Mouse (Mus musculus) macrophage (primary cell): ENCODE data around the gene Prodh2. TPM values are rescaled to one million over a fixed set of nuclear protein-coding genes. Genes with fewer than 3 reads are reported as not detected.

Experiments used
- H3K27ac ChIP-seq: fragments of 350-480 bp; formaldehyde crosslinking; 2 replicates; pipeline ENCODE4 v1.9.0; 2021
- H3K36me3 ChIP-seq: fragments of 350-480 bp; formaldehyde crosslinking; 2 replicates; pipeline ENCODE4 v1.9.0; 2021; ENCODE audit errors: inconsistent target
- H3K4me3 ChIP-seq: fragments of 350-480 bp; formaldehyde crosslinking; 2 replicates; pipeline ENCODE4 v1.9.0; 2021; ENCODE audit errors: inconsistent target
- H3K79me2 ChIP-seq: fragments of 350-480 bp; formaldehyde crosslinking; 2 replicates; pipeline ENCODE4 v1.9.0; 2021; ENCODE audit errors: inconsistent target
- WGBS: methylation state at CpG from one replicate; pipeline ENCODE4 v1.1.7; 2026; ENCODE audit warnings: inconsistent platforms; ENCODE audit not compliant: missing documents; 5-methylcytosine and 5-hydroxymethylcytosine counted together
- polyA plus RNA-seq: library from polyadenylated mRNA; stranded (reverse); fragments of 250-400 nt; gene quantifications from 3 replicates; pipeline ENCODE4 v1.2.4, GENCODE M21; 2018; ENCODE audit warnings: inconsistent platforms

The Prodh2 gene
- polyA plus RNA-seq, 1 experiment from 2014 or later = not detected

DNA sequence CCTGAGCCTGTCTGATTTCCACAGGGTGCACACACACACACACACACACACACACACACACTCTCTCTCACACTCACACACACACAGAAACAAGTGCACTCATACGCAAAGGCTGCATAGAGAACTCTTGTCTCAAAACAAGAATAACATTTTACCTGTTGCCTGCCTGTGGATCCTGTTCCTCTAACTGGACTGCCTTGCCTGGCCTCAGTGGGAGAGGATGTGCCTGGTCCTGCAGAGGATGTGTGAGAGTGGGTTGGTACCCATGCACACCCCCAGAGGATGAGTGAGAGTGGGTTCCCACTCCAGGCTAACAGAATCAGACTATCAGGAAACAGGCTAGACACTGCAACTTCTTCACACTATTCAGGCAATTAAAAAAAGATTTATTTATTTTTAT is 57.2 kb downstream of the Prodh2 start:
- WGBS = 91% methylated on average over 1 of the region's 1 CpGs
- no peak overlapping the region for H3K4me3 ChIP-seq

GRCm38 (mm10) chr7:30551445-30552101 is 58.2 kb downstream of the Prodh2 start:
- peaks cover 19% of the 10 kb centered on the region; the same call in 1 of the 2 replicates for H3K36me3 ChIP-seq
- WGBS = 3% methylated on average over 8 of the region's 10 CpGs

More for the DNA sequence above, 57.2 kb downstream of the Prodh2 start:
- Histone ChIP-seq H3K79me2 (no peaks in the 10 kb centered on the region), H3K27ac (no peak overlapping the region), H3K36me3 (peaks cover 11% of the 10 kb centered on the region; the same call in 1 of the 2 replicates)

GRCm38 (mm10) chr7:30552102-30553020 is 58.9 kb downstream of the Prodh2 start, which contains the start of the genes Hspb6 and Proser3:
TSS of gene Hspb6 (plus strand) at chr7:30552178.
TSS of gene Proser3 (minus strand) at chr7:30552299.
- WGBS = 1% methylated on average over 44 of the region's 44 CpGs
- Histone ChIP-seq H3K4me3 (peak within 1 kb of the TSS; percentile 82), H3K79me2 (no peaks in the 10 kb centered on the region), H3K36me3 (peaks cover 27% of the 10 kb centered on the region; the same call in 1 of the 2 replicates), H3K27ac (peak within 1 kb of the TSS; percentile 90)

More at GRCm38 (mm10) chr7:30551445-30552101, 58.2 kb downstream of the Prodh2 start:
- Histone ChIP-seq H3K27ac (peak overlapping the region; percentile 90), H3K4me3 (peak overlapping the region; percentile 82), H3K79me2 (no peaks in the 10 kb centered on the region)

- H3K36me3 ChIP-seq = peaks cover 29% of the 10 kb centered on the region; the same call in 1 of the 2 replicates
- peak overlapping the region; percentile 82 for H3K4me3 ChIP-seq
- peaks cover 5% of the 10 kb centered on the region for H3K79me2 ChIP-seq
- 2% methylated on average over 23 of the region's 23 CpGs for WGBS
- peak overlapping the region; percentile 90 for H3K27ac ChIP-seq
Observed at GRCm38 (mm10) chr7:30553021-30553589, 59.7 kb downstream of the Prodh2 start.

GRCm38 (mm10) chr7:30553810-30554584 is 60.6 kb downstream of the Prodh2 start:
- H3K79me2 ChIP-seq = peaks cover 14% of the 10 kb centered on the region
- peaks cover 29% of the 10 kb centered on the region; the same call in 1 of the 2 replicates for H3K36me3 ChIP-seq
- H3K27ac ChIP-seq = no peak overlapping the region
- peak overlapping the region; percentile 82; the same call in 1 of the 2 replicates for H3K4me3 ChIP-seq
- 84% methylated on average over 19 of the region's 22 CpGs for WGBS

- 97% methylated on average over 18 of the region's 18 CpGs for WGBS
- peaks cover 31% of the 10 kb centered on the region for H3K79me2 ChIP-seq
- no peak overlapping the region for H3K4me3 ChIP-seq
- H3K27ac ChIP-seq = no peak overlapping the region
- peaks cover 29% of the 10 kb centered on the region; the same call in 1 of the 2 replicates for H3K36me3 ChIP-seq
Observed at GRCm38 (mm10) chr7:30556894-30557536, 63.6 kb downstream of the Prodh2 start.

DNA sequence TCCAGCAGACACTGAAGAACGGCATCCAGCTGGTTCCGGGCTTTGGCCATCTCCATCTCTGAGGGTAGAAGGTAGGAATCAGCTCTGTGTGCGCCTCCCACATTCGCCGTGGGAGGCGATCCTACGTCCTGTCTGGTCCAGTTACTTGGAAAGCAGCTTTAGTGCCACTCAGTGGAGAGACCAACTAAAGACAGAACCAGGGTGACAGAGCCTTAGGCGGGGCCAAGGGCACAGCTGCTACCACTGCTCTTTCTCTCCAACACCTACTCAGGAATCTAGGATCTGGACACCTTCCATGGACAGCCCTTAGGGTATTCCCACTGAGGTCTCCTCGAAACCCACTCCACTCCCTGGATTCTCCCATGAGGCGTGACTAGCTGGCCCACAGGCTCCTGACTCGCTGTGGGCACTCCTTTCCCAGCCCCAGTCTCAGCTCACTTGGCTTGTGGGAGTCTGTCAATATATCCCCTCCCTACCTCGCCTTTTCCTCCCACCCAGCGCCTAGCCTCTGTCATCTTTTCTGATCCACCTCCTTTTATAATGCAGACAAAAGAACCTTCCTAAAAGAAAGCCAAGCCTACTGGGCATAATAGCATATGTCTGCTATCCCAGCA is 64.6 kb downstream of the Prodh2 start:
- Histone ChIP-seq H3K27ac (no peak overlapping the region), H3K4me3 (peak overlapping the region; percentile 89; the same call in 1 of the 2 replicates), H3K36me3 (peaks cover 29% of the 10 kb centered on the region; the same call in 1 of the 2 replicates), H3K79me2 (peaks cover 41% of the 10 kb centered on the region)
- 97% methylated on average over 13 of the region's 13 CpGs for WGBS

DNA sequence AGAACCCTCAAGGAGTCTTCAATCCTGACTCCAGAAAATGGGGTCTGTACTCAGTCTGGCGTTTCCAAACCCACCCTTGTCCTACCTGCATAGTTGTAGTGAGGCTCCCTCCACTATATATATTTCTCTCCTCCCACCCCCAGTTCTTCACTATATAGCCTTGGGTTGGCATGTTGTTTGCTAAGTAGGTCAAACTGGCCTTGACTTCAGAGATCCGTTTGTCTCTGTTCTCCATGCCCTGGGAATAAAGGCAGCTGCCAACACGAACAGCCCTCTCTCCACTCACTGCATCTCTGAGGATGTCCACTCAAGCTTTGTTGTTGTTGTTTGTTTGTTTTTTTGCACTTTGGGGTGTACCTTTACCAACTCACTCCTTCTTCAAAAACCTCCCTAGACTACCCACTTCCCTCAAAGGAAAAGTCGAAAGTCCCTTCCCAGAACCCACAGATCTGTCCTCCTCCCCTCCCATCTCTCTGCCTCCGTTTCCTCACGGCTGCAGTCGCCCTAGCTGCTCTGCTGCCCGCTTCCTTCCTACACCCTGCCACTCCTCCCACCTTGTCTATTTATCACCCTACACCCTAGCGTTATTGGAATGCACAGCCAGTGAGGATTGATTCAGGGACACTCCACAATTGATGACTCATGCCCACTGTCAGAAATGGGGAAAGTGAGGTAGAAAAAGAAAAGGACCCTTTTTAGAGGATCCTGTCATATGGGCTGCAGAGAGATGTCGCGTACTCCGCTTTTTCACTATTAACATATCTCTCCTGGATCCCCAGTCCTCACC is 65.4 kb downstream of the Prodh2 start:
- Histone ChIP-seq H3K79me2 (peaks cover 41% of the 10 kb centered on the region), H3K36me3 (peaks cover 29% of the 10 kb centered on the region; the same call in 1 of the 2 replicates), H3K27ac (peak overlapping the region; percentile 61), H3K4me3 (peak overlapping the region; percentile 89)
- 7% methylated on average over 11 of the region's 12 CpGs for WGBS

DNA sequence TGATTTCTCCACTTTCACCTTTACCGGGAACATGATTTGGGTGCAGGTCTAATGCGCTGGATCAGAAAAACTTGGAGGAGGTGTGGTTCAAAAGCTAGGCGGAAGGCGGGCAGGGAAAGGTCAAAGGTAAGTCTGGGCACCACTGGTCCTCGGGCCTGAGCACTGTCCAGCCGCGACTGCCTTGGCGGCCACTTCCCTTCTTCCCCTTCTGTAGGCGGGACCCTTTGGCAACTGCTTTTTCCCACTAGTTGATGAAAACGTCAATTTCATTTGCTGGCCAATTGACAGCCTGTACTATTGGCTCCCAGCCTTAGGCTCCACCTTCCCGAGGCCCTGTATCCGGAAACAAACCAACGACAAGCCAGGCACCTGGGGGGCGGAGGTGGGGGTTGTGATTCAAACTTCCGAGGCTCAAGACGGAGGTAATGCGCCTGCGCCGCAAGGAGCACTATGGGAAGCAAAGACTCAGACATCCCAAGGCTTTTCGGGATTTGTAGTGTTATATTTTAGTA is 66.1 kb downstream of the Prodh2 start, which contains the start of gene Lin37:
Lin37 (minus strand) TSS at position 396 of the 512 bp plus-strand sequence.
- Histone ChIP-seq H3K4me3 (peak within 1 kb of the TSS; percentile 89), H3K79me2 (peaks cover 41% of the 10 kb centered on the region), H3K27ac (peak within 1 kb of the TSS; percentile 61), H3K36me3 (peaks cover 29% of the 10 kb centered on the region; the same call in 1 of the 2 replicates)
- WGBS = under 1% methylated on average over 19 of the region's 20 CpGs

GRCm38 (mm10) chr7:30560296-30560695 is 66.9 kb downstream of the Prodh2 start:
- no peak overlapping the region for H3K4me3 ChIP-seq

GRCm38 (mm10) chr7:30562526-30563116 is 69.2 kb downstream of the Prodh2 start:
- WGBS = under 1% methylated on average over 27 of the region's 27 CpGs
- Histone ChIP-seq H3K79me2 (peaks cover 41% of the 10 kb centered on the region), H3K4me3 (peak overlapping the region; percentile 99), H3K36me3 (peaks cover 23% of the 10 kb centered on the region; the same call in 1 of the 2 replicates), H3K27ac (peak overlapping the region; percentile 87)

More at GRCm38 (mm10) chr7:30560296-30560695, 66.9 kb downstream of the Prodh2 start:
- H3K27ac ChIP-seq = no peak overlapping the region
- H3K79me2 ChIP-seq = peaks cover 41% of the 10 kb centered on the region
- peaks cover 29% of the 10 kb centered on the region; the same call in 1 of the 2 replicates for H3K36me3 ChIP-seq
- WGBS = 92% methylated on average over 2 of the region's 2 CpGs
